Mouse (Mus musculus) erythroblast, embryonic 14.5 days (primary cell): Measurements from ENCODE around the gene Tekt3.

Experiments used
- GATA1 ChIP-seq: IDR thresholded peaks from 2 replicates; pipeline ENCODE4 v1.6.1; 2012; ENCODE audit warnings: low read length, inconsistent platforms, mixed read lengths
- TAL1 ChIP-seq: IDR thresholded peaks from 3 replicates; pipeline ENCODE4 v1.6.1; 2012; ENCODE audit warnings: low read length, inconsistent platforms, mixed read lengths

DNA sequence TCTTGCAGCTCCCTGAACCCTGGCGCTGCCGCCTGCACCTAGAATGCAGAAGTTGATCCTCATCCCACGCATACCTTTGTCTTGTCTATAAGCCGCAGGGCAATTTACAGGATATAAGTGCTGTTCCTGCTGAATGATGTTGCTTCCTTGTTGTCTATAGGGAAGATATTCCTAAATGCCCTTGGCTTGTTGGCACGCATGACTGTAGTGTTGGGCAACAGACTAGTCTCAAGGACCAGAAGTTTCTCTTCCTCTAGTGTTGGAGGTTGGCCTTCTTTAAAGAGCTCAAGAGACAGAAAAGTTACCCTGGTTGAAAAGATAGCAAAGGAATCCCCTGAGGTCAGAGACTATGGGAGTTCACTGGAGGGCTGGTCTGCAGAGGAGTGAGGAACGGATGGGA lies 29.5 kb downstream of the Tekt3 start:
- TF ChIP-seq GATA1 = no peak
- no peak for TF ChIP-seq TAL1
